Mouse (Mus musculus): ENCODE measurements around the gene Gstt4. TPM values are rescaled to one million over a fixed set of nuclear protein-coding genes. Genes with fewer than 3 reads are reported as not detected.
A peak's percentile ranks its signal among the peaks of the same experiment; 100 is the strongest.

Gstt4 gene
- polyA plus RNA-seq, 1 experiment: not detected

- H3K4me1 ChIP-seq (ENCODE audit: control insufficient read depth): peaks cover 57% of the 10 kb centered on the region
Observed at GRCm38 (mm10) chr10:75839092-75839491, 16.7 kb upstream of the Gstt4 start.

GRCm38 (mm10) chr10:75837248-75837759, 15.0 kb upstream of the Gstt4 start, which contains the start of gene Gstt2:
Gene Gstt2 (minus strand): TSS chr10:75837424.
- Histone ChIP-seq H3K36me3 (ENCODE audit: control insufficient read depth) (no peaks in the 10 kb centered on the region), H3K27me3 (ENCODE audit: control insufficient read depth) (peaks cover 25% of the 10 kb centered on the region), H3K4me1 (ENCODE audit: control insufficient read depth) (peaks cover 63% of the 10 kb centered on the region), H3K9me3 (ENCODE audit: control insufficient read depth, low read length) (no peaks in the 10 kb centered on the region), H3K4me3 (replicated peaks) (peak within 1 kb of the TSS; percentile 84)
- TF ChIP-seq GATA1 (IDR thresholded peaks at IDR 0.05; ENCODE audit: low read length) (no peak), TAL1 (IDR thresholded peaks at IDR 0.05; ENCODE audit: low read length) (no peak)

More at GRCm38 (mm10) chr10:75839092-75839491, 16.7 kb upstream of the Gstt4 start:
- no peak overlapping the region for H3K4me3 ChIP-seq (replicated peaks)
- H3K27me3 ChIP-seq (ENCODE audit: control insufficient read depth): peaks cover 19% of the 10 kb centered on the region
- H3K36me3 ChIP-seq (ENCODE audit: control insufficient read depth): no peaks in the 10 kb centered on the region
- no peaks in the 10 kb centered on the region for H3K9me3 ChIP-seq (ENCODE audit: control insufficient read depth, low read length)
- TF ChIP-seq TAL1 (IDR thresholded peaks at IDR 0.05; ENCODE audit: low read length) (no peak), GATA1 (IDR thresholded peaks at IDR 0.05; ENCODE audit: low read length) (no peak)

DNA sequence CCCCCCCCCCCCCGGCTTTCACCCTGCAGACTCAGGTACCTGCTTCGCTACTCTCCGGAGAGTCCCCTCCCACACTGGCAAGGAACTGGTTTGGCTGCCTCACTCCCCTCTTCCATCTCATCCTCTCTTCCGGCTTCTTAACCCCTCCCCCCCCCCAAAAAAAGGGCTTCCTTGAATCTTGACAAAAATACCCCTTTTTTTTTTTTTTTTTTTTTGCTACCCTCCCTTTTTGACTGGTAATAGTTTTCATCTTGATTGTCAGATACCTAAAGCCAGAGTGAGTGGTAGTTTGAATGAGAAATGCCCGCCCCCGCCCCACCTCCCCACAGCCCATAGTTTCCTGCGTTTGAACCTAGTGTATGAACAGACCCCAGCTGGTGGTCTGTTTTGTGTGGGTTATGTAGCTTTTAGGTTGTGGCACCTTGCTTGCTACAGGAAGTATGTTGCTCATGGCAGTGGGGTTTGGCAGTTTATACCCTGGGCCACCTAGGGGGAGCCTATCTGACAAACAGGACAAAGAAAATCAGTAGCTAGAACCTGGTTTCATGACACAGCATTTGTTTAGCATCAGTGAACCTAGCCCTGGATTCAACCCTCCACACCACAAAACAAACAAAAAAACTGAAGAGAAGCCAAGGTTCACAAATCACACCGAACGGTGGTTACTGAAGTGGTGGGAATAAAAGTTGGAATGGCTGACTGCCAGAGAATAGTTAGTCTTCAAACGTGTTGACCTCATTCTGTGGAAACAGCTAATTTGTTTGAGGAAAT, 13.6 kb upstream of the Gstt4 start:
- Histone ChIP-seq H3K4me1 (ENCODE audit: control insufficient read depth) (peaks cover 65% of the 10 kb centered on the region), H3K27me3 (ENCODE audit: control insufficient read depth) (peaks cover 26% of the 10 kb centered on the region), H3K4me3 (replicated peaks) (peak overlapping the region; percentile 84), H3K36me3 (ENCODE audit: control insufficient read depth) (no peaks in the 10 kb centered on the region), H3K9me3 (ENCODE audit: control insufficient read depth, low read length) (no peaks in the 10 kb centered on the region)
- TF ChIP-seq TAL1 (IDR thresholded peaks at IDR 0.05; ENCODE audit: low read length) (no peak), GATA1 (IDR thresholded peaks at IDR 0.05; ENCODE audit: low read length) (no peak)

GRCm38 (mm10) chr10:75835307-75835706, 13.0 kb upstream of the Gstt4 start:
- Histone ChIP-seq H3K9me3 (ENCODE audit: control insufficient read depth, low read length) (no peaks in the 10 kb centered on the region), H3K4me1 (ENCODE audit: control insufficient read depth) (peaks cover 65% of the 10 kb centered on the region), H3K27me3 (ENCODE audit: control insufficient read depth) (peaks cover 26% of the 10 kb centered on the region), H3K4me3 (replicated peaks) (peak overlapping the region; percentile 84), H3K36me3 (ENCODE audit: control insufficient read depth) (no peaks in the 10 kb centered on the region)
- TF ChIP-seq GATA1 (IDR thresholded peaks at IDR 0.05; ENCODE audit: low read length): no peak
- TF ChIP-seq TAL1 (IDR thresholded peaks at IDR 0.05; ENCODE audit: low read length): no peak

GRCm38 (mm10) chr10:75834721-75835120, 12.4 kb upstream of the Gstt4 start:
- H3K4me1 ChIP-seq (ENCODE audit: control insufficient read depth): peaks cover 65% of the 10 kb centered on the region
- peak overlapping the region; percentile 84 for H3K4me3 ChIP-seq (replicated peaks)
- H3K27me3 ChIP-seq (ENCODE audit: control insufficient read depth): peaks cover 26% of the 10 kb centered on the region
- H3K9me3 ChIP-seq (ENCODE audit: control insufficient read depth, low read length): no peaks in the 10 kb centered on the region
- TF ChIP-seq GATA1 (IDR thresholded peaks at IDR 0.05; ENCODE audit: low read length) (no peak), TAL1 (IDR thresholded peaks at IDR 0.05; ENCODE audit: low read length) (no peak)
- no peaks in the 10 kb centered on the region for H3K36me3 ChIP-seq (ENCODE audit: control insufficient read depth)

- Histone ChIP-seq H3K36me3 (ENCODE audit: control insufficient read depth) (no peaks in the 10 kb centered on the region), H3K27me3 (ENCODE audit: control insufficient read depth) (peaks cover 26% of the 10 kb centered on the region), H3K4me1 (ENCODE audit: control insufficient read depth) (peaks cover 65% of the 10 kb centered on the region), H3K9me3 (ENCODE audit: control insufficient read depth, low read length) (no peaks in the 10 kb centered on the region), H3K4me3 (replicated peaks) (peak overlapping the region; percentile 84)
- no peak for TF ChIP-seq GATA1 (IDR thresholded peaks at IDR 0.05; ENCODE audit: low read length)
- no peak for TF ChIP-seq TAL1 (IDR thresholded peaks at IDR 0.05; ENCODE audit: low read length)
Observed at GRCm38 (mm10) chr10:75834250-75834649, 11.9 kb upstream of the Gstt4 start.

DNA sequence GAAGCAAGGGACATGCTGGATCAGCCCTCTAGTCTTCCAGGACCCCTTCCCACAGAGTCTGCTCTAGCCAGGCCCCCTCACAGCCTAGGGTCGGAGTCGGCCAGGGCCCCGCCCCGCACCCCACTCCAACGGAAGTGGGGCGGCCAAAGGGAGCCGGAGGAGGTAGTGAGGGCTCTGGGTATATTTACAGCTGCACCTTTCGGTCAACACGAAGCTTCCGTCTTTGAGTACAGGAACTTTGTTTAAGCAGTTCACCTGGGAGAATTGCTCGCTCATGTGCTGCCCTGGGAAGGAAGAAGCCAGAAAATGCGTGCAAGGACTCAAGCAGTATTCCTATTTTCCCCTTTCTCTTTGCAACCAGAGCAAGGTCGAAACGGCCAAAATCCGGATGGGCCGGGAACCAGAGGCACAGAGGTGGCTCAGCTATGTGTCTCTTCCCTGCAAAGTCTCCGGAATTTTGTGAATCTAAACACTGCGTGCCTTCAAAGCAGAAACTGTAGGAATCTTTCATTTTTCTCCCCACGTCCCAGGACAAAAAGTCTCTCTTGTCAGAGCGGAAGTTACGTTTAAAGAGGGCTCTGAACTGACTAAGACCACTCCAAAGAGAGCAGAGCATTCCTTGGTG, 11.2 kb upstream of the Gstt4 start:
- TF ChIP-seq TAL1 (IDR thresholded peaks at IDR 0.05; ENCODE audit: low read length) (no peak), GATA1 (IDR thresholded peaks at IDR 0.05; ENCODE audit: low read length) (no peak)
- H3K9me3 ChIP-seq (ENCODE audit: control insufficient read depth, low read length): no peaks in the 10 kb centered on the region
- H3K27me3 ChIP-seq (ENCODE audit: control insufficient read depth): peaks cover 26% of the 10 kb centered on the region
- no peaks in the 10 kb centered on the region for H3K36me3 ChIP-seq (ENCODE audit: control insufficient read depth)
- peak overlapping the region; percentile 84 for H3K4me3 ChIP-seq (replicated peaks)
- peaks cover 62% of the 10 kb centered on the region for H3K4me1 ChIP-seq (ENCODE audit: control insufficient read depth)

- Histone ChIP-seq H3K27me3 (ENCODE audit: control insufficient read depth) (peaks cover 26% of the 10 kb centered on the region), H3K9me3 (ENCODE audit: control insufficient read depth, low read length) (no peaks in the 10 kb centered on the region), H3K36me3 (ENCODE audit: control insufficient read depth) (no peaks in the 10 kb centered on the region), H3K4me1 (ENCODE audit: control insufficient read depth) (peaks cover 50% of the 10 kb centered on the region), H3K4me3 (replicated peaks) (no peak overlapping the region)
- no peak for TF ChIP-seq GATA1 (IDR thresholded peaks at IDR 0.05; ENCODE audit: low read length)
- TF ChIP-seq TAL1 (IDR thresholded peaks at IDR 0.05; ENCODE audit: low read length): no peak
Observed at GRCm38 (mm10) chr10:75832272-75832895, 10.0 kb upstream of the Gstt4 start.

- Histone ChIP-seq H3K27me3 (ENCODE audit: control insufficient read depth) (peaks cover 26% of the 10 kb centered on the region), H3K9me3 (ENCODE audit: control insufficient read depth, low read length) (no peaks in the 10 kb centered on the region), H3K4me1 (ENCODE audit: control insufficient read depth) (peaks cover 29% of the 10 kb centered on the region), H3K4me3 (replicated peaks) (no peak overlapping the region), H3K36me3 (ENCODE audit: control insufficient read depth) (no peaks in the 10 kb centered on the region)
- TF ChIP-seq GATA1 (IDR thresholded peaks at IDR 0.05; ENCODE audit: low read length): no peak
- TF ChIP-seq TAL1 (IDR thresholded peaks at IDR 0.05; ENCODE audit: low read length): no peak
Observed at GRCm38 (mm10) chr10:75830275-75830670, 7.9 kb upstream of the Gstt4 start.
